ENCODE assay signal across 12 mouse cellular contexts in genomic region chr19:17715281-17715955, GRCm38 (mm10).
DNase-seq lines count a peak whose midpoint lies in the region; ATAC-seq lines count a peak whose summit lies in the region.
"Had no signal": no experiment of that assay in that cellular context is flagged by ENCODE, and none has a peak within 500 bp of the region (broad histone marks: within the 10 kb centered on the region; RNA-seq: fewer than 3 reads in every experiment).

No protein-coding gene starts in this region.

- peaks cover 20% of the 10 kb centered on the region for H3K36me3 ChIP-seq in heart, embryonic 13.5 days

- ATAC-seq in heart, embryonic 13.5 days (ENCODE audit: extremely low read depth, insufficient number of reproducible peaks, low FRiP score, low TSS enrichment): peak; percentile 42

- no peaks in the 10 kb centered on the region for H3K27me3 ChIP-seq in heart, embryonic 13.5 days (replicated peaks)

- H3K4me1 ChIP-seq in heart, embryonic 13.5 days: peaks cover 40% of the 10 kb centered on the region

- no peak overlapping the region for H3K4me3 ChIP-seq in heart, embryonic 13.5 days

- no peaks in the 10 kb centered on the region for H3K9me3 ChIP-seq in heart, embryonic 13.5 days

- 19% methylated on average over 9 of the region's 9 CpGs for WGBS in heart, embryonic 13.5 days

- peak; percentile 24 for DNase-seq in embryo, embryonic 10 days (ENCODE audit: low spot score)
- DNase-seq in embryo, embryonic 9.5 days (ENCODE audit: extremely low spot score): no peak
- DNase-seq in layer of hippocampus, adult 11-12 months (ENCODE audit: low spot score): peak; percentile 8
- no peak for DNase-seq in layer of hippocampus, postnatal 25 days (ENCODE audit: extremely low spot score in 1 of 2, low spot score in 1 of 2)
- peak; percentile 7 for DNase-seq in lung, postnatal 25 days (ENCODE audit: low spot score)
- no peak for DNase-seq in adrenal gland, adult (ENCODE audit: inconsistent age in 2 of 2, low spot score in 1 of 2)
- no peak for DNase-seq in spleen, postnatal 10 days (ENCODE audit: low spot score in 2 of 2)
- DNase-seq: adrenal gland, postnatal 10 days; cerebellum, adult 9-11 months; kidney, adult 18-20 months had no signal

- H3K9ac ChIP-seq in heart, embryonic 13.5 days: no peak overlapping the region

- H3K27ac ChIP-seq in heart, embryonic 13.5 days (replicated peaks): peak overlapping the region; percentile 71
- H3K27ac ChIP-seq: macrophage had no signal

- H3K4me2 ChIP-seq in heart, embryonic 13.5 days: peak overlapping the region; percentile 46

Comparison
In these comparisons a context has a peak if more than half of its experiments do, and no peak if none do; other contexts are left out.
1. DNase-seq: peak in embryo, embryonic 10 days (single experiment), layer of hippocampus, adult 11-12 months (single experiment) and lung, postnatal 25 days (single experiment); none in embryo, embryonic 9.5 days (single experiment), layer of hippocampus, postnatal 25 days (0 of 2), adrenal gland, adult (0 of 2) and spleen, postnatal 10 days (0 of 2).